Mouse (Mus musculus) cortical plate, adult 2 months (tissue): ENCODE data around the gene Gm49661.

ENCODE experiments used
- CTCF ChIP-seq: fragments of 200-500 bp; IDR thresholded peaks from 2 replicates; pipeline ENCODE4 v1.5.1; 2011; ENCODE audit warnings: mild to moderate bottlenecking, control low read depth, low read length; ENCODE audit not compliant: insufficient read depth; ENCODE audit errors: extremely low read depth
- POLR2A ChIP-seq: fragments of 200-500 bp; IDR thresholded peaks from 2 replicates; pipeline ENCODE4 v1.6.1; 2011; ENCODE audit warnings: mild to moderate bottlenecking, low read length, control low read depth; ENCODE audit not compliant: insufficient read depth; ENCODE audit errors: extremely low read depth

- TF ChIP-seq POLR2A (no peak), CTCF (no peak)
Observed at GRCm38 (mm10) chr8:84973079-84973478, 3.8 kb upstream of the Gm49661 start.
